Mouse (Mus musculus) urinary bladder, adult 18-20 months (tissue): Measurements from ENCODE around the gene Clstn3.

ENCODE experiments used
- DNase-seq, 2 experiments: peaks; one replicate each; pipeline ENCODE4 v3.0.0; 2022; ENCODE audit warnings: low spot score in 2 of 2, mixed read lengths in 2 of 2

Gene Clstn3

GRCm38 (mm10) chr6:124448959-124449667, 15.5 kb downstream of the Clstn3 start:
- no peak for DNase-seq

GRCm38 (mm10) chr6:124448186-124448852, 16.3 kb downstream of the Clstn3 start:
- no peak for DNase-seq

DNA sequence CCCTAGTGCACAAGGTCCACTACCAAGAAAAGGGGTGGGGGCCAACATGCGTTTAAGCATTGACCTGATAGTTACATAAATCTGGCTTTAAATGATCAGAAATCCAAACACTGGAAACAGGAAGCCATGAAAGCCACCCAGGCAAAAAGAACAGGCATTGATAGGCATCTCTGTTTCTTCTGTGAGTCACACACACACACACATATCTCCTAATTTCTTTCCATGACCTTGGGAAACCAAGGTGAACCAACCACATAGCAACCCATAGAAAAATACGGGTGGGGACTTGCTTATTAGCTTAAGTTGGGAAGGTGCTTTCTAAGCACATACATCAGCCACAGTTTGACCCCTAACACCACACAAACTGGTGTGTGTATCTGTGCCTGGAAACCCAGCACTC, 17.2 kb downstream of the Clstn3 start:
- no peak for DNase-seq

DNA sequence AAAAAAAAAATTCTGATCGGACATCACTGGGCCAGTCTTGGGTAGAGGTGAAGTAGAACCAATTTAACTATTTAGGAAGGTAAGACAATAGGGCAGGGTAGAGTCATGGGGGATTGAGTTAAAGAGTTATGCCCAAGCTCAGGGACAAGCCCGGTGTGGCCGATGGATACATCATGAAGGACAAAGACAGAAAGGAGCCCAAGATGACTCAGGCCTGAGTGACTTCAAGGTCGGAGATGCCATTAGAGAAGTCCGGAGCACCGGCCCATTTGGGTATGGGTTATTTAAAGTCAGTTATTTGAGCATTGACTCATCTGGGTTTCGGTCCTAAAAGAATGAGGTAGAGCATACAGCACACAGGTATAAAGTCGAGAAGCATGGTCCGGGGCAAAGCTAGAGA, 18.1 kb downstream of the Clstn3 start:
- DNase-seq = no peak

GRCm38 (mm10) chr6:124446024-124446423, 18.6 kb downstream of the Clstn3 start:
- DNase-seq = no peak

DNA sequence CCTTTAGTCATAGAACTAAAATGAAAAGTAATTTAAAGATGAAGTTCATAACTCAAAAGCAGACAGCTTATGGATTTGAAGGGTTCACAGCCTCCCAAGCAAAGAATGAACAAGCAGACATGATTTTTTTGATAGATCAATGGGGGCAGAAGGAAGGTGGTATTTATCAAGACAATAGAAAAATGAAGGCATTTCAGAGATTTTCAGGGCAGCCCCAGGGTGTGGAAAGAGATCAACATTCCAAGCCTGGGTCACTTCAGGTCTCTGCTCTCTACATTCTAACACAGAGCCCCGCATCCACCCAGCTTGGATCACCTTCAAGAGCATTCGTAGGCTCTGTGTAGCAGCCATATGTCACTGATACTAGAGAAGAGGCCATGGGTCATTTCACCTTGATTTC, 21.3 kb downstream of the Clstn3 start:
- no peak for DNase-seq

GRCm38 (mm10) chr6:124436245-124436644, 28.3 kb downstream of the Clstn3 start:
- DNase-seq = no peak

DNA sequence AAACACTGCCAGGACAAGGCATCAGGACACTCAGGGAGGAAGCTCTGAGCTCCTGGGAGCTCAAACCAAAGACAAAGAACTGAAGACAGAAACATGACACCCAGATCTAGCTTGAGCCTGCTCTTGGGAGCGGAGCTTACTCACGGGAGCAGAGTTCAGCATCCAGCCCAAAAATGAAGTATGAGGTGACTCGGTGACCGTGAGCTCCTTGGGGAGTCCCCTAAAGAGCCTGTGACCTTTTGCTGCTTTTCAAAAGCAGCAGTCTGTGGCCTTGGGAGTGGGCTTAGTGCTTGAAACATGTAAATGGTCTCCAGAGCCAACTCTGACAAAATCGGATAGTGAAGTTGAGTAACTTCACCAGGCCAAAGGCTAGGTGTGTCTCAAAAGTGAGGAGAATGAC, 29.4 kb downstream of the Clstn3 start:
- no peak for DNase-seq

GRCm38 (mm10) chr6:124433688-124434324, 30.8 kb downstream of the Clstn3 start:
- no peak for DNase-seq

DNA sequence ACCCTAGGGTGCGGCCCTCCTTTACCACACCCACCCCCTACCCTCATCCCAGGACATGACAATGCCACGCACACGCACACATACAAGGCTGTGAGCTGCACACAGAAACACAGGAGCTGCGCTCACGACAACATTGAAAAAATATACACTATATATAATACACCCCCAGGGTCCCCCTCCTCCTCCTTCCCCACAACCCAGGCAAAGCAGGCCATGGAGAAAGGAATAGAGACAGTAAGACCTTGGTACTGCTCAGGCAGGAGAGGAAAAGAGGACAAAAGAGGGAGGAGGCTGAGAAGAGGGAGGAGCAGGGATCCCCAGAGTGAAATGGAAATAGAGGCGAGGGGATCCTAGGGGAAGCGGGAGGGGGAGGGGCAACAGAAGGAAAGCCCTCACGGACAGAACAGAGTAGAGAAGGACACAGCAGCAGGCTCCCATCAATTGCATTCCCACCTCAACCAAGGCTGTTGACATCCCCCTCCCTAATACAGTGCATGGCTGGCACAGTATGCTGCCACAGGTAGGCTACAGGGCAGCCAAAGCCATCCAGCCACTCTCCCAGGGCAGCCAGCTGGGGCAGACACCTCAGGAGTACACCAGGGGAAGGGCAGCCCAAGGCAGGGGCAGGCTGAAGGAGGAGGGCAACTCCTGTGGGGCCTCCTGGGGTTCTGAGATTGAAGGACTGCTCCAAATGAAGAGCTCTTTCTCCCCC, 33.7 kb downstream of the Clstn3 start:
- DNase-seq = no peak

DNA sequence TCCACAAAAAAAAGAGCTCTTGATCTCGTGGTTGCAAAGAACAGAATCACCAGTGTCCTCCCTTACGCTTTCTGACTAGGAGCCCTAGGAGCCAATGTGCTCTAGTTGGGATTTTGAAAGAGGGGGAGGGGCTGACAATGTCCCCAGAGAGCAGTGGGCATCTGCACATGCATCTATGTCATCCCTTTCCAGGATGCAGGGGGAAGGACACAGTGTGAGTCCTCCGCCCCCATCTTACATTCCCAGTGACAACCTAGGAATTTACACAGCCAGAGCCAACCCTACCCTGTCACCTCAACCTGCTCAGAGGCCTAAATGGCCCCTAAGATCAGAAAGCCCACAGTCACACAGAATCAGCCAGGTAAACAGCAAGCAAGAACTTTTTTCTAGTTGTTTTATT, 34.2 kb downstream of the Clstn3 start:
- no peak for DNase-seq

- DNase-seq = no peak
Measured at GRCm38 (mm10) chr6:124427791-124428576, 36.6 kb downstream of the Clstn3 start.

DNA sequence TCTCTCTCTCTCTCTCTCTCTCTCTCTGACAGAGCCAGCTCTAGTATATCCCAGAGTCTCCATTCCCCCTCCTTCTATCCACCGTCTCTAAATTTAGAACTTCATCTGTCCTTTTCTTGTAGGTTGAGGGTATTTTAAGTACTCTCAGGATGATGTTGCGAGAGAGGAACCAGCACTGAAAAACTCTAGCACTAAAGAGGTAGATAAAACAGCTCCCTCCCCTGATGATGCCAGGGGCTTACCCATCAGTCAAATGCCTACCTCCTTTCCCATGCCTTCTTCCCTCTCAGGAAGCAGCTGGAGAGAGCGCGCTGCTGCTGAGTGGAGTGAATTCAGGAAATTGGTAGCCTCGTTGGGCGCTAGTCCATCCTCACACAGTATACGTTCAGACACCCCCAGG, 37.3 kb downstream of the Clstn3 start:
- no peak for DNase-seq

GRCm38 (mm10) chr6:124426604-124427003, 38.0 kb downstream of the Clstn3 start:
- no peak for DNase-seq

DNA sequence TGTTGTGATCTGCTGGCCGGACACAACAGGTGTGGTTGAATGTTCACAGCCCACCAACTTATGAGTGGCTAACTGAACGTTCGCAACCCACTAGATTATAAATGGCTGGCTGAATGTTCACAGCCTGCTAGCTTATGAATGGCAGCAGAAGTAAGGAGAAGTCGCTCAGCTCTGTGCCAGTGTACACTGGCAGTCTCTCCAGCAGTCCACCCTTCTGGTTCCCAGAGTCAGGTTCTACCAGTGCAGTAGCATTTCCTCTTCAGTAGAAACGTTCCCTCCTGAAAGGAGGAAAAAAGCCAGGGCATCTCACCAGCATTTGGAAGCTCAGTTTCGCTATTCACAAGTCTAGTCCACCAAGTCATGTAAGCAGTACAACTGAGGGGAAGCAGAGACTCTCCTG, 39.1 kb downstream of the Clstn3 start:
- no peak for DNase-seq

- peak in 1 of 2 experiments; percentile 16 for DNase-seq
Measured at GRCm38 (mm10) chr6:124425042-124425441, 39.6 kb downstream of the Clstn3 start.

DNA sequence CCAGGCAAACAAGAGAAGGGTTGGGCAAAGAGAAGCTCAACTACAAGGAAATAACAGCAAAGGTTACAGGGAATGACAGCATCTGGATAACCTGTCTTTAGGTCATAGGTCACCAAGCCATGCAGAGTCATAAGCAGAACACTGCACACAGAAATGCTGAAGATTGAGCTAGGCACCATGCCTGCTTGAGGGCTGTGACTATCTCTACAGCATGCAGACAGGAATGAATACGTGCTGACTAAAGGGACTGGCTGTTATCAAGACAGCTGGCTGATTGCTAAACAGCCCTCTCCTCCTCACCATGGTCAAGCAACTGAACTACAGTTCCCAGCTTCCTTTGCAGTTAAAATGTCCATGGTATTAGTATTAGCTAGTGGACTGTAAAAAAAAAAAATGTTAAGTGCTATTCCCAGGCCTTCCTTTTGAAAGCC, 40.5 kb downstream of the Clstn3 start:
- DNase-seq = no peak

- no peak for DNase-seq
Measured at GRCm38 (mm10) chr6:124418686-124419085, 45.9 kb downstream of the Clstn3 start.

GRCm38 (mm10) chr6:124415347-124416088, 49.1 kb downstream of the Clstn3 start:
- DNase-seq = peak; percentile 66 to 79

- DNase-seq = peak; percentile 89 to 94
Measured at GRCm38 (mm10) chr6:124414927-124415325, 49.7 kb downstream of the Clstn3 start, which contains the start of gene Pex5. Pex5 (minus strand) TSS chr6:124415067.
